Mouse (Mus musculus) right cerebral cortex, adult 2 months (tissue): ENCODE results near the gene Daam1.

Source experiments
- DNase-seq, 2 experiments: peaks; one replicate each; pipeline ENCODE4 v3.0.0; 2021 to 2022; ENCODE audit warnings: low spot score in 2 of 2

The Daam1 gene

DNA sequence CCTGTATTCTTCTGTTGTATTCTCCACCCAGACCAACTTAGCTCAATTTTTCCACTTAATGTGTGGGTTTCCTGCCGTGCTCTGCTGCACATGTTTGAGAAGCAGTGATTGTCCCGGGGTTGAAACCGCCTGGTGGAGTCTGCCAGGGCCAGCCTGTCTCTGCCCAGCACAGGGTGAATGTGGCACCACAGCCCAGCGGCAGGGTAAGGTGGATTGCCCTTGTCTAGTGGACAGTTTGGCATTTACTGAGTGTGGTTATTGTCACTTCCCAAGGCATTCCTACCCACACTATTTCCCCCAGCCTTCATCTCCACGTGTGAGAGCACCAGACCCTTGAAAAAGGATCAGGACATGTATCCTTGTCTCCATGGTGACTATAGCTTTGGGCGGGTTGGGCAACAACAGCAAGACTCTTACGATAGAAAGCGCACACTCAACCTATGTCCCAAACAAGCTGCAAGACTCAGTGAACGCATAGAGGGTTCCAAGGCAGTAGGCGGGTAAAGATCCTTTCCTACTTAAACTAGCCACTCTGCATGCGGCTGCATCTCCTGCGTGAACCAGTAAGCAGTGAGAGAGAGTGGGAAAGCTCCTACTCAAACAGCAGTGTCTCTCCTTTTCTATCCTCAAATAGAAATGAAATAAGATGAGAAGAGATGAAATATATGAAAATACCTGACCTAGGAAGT lies 139.2 kb downstream of the Daam1 start:
- DNase-seq, result no peak

DNA sequence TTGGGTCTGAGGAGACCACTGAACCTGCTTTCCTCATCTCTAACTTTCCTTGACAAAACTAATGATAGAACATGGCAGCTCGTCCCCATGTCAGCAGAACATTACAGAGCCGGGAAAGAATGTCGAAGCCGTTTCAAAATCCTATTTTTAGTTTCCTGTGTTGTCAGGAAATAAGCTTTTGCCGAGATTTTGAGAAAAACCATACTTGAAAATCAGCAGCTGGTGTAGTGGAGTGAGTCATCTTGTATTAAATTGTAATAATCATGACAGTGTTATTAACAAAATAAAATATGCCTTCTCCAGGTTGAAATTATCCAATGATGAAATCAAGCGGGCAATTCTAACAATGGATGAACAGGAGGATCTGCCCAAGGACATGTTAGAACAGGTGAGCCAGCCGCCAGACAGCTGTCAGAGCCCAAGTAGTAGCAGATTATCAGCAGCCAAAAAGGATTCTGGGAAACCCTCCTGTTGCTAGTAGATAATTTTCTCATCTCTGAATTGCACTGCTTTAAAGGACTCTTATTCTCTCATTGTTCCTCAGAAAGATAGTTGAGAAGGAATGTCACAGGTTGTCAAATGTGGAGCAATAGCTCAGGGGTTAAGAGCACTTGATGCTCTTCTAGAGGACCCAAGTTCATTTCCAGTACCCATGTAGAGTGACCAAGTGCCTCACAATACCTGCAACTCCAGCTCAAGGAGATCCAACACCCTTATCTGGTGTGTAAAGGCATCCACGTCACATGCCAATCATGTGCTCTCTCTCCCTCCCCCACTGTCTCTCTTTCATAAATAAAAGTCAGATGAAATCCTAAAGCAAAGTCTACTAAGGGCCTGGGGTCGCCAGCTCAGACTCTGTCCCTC lies 140.1 kb downstream of the Daam1 start:
- DNase-seq, result no peak

DNA sequence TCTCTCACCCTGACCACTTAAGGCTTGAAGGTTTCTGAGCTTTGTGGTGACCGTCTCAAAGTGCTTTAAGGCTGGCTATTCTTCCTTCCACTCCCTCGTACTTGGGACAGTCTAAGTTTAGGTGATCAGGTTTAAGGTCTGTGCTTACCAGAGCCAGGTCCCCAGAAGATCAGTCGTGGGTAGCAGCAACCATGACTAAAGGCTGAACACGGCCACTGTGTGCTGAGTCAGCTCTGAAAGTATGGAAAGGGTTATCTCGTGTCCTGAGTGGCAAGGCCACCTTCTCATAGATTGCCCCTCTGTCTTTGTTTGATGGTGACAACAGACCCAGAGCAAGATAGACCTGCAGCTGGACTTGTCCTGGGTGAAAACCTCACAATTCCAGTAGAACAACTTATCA lies 141.2 kb downstream of the Daam1 start:
- no peak for DNase-seq

DNA sequence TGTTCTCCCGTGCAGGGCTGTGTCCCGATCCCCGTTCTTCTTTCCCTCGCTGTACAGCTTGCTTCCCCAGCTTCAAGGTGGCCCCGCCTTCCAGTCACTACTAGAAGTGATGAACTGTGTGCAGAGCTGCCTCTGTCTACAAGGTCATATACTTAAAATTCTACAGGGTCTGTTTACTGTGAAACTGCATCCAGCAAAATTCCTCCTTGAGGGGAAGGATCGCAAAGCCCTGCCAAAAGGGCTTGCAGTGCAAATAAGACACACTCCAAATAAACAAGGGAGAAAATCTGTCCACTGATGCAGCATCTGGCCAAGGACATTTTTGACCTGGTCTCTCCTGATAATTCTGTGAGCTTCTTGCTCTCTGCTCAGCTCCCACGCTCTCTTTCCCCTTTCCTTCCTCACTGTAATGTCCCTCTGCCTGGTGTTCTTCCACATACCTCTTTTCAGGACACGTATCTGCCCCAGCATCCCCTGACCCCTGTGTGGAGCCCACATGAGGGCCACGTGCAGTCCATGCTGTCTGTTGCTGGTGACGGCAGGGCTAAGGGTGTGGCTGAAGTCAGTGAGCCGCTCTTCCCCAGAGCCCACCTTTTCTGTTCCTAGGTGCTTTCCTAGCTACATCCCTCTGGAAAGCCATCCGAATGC lies 141.9 kb downstream of the Daam1 start:
- no peak for DNase-seq

DNA sequence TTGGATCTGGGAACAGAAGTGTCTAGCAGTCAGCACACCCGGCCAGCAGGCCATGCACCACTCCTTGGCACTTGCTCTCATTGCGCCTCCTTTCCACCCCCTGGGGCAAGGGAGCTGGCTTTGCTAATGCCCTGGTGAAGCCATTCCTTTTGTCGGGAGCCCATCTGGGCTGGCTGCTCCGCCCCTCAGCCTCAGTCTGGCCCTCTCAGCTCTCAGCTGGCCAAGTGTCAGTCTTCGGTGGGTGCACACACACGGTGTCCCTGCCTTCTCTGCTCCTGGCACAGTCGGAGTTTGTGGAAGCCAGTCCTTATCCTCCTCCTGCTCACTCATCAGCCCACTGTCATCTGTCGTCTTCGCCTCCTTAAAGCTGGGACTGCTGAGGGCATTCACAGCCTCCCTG lies 142.7 kb downstream of the Daam1 start:
- DNase-seq, result no peak

DNA sequence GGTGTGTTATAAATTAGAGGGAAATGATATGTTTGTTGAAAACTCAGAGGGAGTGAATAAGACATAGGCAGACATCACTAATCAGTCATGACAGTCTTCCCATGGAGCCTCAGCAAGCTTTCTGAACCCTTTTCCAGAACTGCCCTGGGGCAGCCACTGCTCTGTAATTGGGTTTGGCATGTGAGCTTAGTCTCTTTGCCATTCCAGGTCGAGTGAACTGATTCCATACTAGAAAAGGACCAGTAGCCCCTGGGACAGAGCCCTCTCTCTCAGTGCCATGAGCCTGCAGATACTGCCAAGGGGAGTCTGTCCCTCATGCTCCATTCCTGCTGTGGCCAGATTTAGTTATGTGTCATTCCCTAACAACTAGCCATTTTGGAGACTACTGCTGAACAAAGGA lies 144.7 kb downstream of the Daam1 start:
- no peak for DNase-seq

DNA sequence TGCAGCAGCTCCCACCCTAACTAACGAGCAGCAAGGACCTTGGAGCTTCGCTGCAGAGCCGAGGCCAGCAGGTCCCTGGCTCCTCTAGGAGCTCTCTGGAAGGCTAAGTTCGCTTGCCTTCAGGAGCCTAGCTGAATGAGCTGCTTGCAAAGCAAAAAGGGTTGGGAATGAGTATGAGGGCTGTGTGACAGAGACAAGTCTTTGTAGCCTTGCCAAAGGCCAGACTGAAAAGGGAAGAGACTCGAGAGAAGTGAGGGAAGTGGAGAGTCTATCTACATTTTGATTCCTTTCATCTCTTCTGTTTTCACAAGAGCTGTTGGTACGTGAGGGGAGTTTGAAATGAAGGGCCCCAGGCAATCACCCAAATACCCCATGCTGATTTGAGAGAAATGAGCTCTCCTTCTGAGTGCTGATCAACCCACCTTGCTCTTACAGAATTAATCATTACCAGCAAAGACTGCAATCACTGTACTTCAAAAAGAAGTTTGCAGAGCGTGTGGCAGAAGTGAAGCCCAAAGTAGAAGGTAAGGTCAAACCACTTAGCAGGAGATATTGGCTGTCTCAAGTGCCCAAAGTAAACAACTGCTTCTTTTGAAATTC lies 145.6 kb downstream of the Daam1 start:
- peak in 1 of 2 experiments; percentile 42 for DNase-seq

DNA sequence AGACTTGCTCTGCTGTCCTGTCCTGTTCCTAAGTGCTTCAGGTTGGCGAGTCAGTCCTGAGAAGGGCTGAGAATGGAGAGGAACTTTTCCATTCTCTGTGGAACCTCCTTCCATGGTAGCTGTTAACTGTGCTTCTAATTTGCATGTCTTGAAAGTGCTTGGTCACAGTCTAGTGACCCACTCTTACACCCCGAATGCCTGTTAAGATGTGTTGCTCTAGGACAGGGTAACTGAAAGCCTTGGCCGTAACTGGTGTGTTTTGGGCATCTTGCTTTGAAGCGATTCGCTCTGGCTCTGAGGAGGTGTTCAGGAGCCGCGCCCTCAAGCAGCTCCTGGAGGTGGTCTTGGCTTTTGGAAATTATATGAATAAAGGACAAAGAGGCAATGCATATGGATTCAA lies 146.5 kb downstream of the Daam1 start:
- DNase-seq, result no peak

DNA sequence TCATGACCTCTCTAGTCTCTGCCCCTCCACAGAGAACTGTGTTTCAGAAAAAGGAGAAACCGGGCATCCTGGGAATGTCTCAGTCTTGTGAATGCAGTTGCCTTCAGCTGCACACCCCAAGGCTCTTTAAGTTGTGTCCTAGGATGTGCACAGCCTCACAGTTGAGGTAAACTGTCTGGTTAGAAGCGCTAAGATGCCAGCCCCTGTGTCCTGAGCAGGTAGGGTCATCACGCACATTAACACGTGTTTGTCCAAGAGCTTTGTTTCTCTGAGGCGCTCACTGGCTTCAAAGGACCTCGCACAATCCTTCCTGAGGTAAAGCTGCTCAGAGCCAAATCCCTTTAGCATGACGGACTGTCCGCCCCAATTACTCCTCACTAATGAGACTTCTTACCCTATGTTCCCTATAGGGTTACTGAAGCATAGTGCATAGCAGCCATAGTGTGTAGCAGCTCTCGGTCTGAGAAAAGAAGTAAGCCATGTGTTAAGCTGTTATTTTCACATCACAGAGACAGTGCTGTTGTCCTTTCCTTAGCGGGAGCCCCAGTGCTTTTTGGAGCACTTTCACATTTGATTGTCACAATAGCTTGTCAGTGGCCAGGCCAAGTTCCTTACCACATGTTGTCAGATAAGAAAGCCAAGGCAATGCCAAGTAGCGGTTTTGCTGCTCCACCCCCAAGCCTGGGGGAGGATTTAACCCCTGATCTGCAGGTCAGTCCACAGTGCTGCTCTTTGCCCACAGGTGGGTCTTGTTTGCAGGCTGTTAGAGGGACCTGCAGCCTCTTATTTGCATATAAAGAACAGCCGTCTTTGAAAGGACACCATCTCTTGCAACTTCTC lies 147.9 kb downstream of the Daam1 start:
- no peak for DNase-seq

DNA sequence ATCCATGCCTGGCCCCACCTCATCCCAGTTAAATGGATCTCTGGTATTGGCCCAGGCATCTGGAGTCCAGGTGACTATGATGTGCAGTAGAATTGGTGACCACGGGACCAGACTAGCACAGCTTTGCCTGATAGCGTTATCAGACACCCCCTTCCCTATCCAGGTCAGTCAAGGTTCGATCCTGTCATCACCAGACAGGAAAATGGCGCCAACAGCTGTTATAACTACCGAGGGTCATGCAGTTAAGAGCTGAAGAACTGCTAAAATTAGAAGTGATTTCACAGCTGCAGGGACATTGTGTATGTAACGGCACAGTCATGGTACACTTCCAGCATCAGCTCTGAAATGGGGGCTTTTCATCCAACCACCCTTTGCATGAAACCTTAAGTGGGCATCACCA lies 149.3 kb downstream of the Daam1 start:
- DNase-seq, result no peak

DNA sequence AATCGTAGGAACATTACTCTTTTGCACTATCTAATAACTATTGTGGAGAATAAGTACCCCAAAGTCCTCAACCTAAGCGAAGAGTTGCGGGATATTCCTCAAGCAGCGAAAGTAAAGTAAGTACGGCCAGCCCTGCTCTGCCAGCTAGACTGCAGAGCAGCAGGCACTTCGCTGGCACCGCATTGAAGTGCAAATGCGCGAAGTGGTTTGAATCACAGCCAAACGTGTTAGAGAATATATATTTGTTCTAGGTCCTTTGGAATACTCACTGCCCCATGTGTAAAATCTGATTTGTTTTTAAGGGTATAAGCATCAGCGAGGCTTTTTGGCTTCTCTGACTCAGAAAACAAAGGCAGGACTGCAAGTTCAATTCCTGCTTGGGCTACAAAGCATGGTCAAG lies 149.9 kb downstream of the Daam1 start:
- peak in 1 of 2 experiments; percentile 41 for DNase-seq

DNA sequence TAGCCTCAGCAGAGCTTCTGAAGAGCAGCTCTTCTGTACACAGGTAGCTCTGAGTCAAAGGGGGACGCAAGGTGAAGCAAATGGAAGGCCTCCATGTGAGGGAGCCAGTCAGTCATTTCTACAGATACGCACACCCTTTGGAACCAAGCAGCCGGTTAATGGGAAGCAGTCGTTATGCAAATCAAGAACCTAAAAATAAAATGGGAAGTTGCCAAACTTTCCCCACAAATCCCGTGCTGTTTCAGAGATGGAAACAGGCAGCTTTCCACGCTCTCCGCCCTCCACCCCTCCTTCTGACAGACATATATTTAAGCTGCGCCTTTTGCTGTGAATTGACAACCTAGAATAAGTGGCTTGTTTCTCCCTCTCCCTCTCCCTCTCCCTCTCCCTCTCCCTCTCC lies 150.4 kb downstream of the Daam1 start:
- DNase-seq, result peak; percentile 34 to 35

DNA sequence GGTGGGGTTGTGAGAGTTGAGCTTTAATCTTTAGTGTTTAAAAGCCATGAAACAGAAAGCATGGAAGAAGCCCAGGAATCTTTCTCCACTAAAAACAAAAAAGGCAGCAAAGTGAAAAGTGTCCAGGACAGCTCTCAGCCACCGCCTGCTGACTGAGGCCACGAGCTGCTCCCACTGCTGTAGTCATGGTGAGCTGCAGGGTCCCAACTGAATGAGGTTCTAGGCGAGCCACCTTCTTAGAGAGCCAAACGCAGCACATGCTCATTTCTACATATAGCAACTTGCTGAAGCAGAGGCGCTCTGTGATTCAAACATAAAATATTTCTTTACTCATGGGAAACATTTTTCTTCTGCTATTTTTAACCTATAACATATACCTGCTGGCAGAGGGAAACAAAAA lies 150.9 kb downstream of the Daam1 start:
- DNase-seq, result no peak

DNA sequence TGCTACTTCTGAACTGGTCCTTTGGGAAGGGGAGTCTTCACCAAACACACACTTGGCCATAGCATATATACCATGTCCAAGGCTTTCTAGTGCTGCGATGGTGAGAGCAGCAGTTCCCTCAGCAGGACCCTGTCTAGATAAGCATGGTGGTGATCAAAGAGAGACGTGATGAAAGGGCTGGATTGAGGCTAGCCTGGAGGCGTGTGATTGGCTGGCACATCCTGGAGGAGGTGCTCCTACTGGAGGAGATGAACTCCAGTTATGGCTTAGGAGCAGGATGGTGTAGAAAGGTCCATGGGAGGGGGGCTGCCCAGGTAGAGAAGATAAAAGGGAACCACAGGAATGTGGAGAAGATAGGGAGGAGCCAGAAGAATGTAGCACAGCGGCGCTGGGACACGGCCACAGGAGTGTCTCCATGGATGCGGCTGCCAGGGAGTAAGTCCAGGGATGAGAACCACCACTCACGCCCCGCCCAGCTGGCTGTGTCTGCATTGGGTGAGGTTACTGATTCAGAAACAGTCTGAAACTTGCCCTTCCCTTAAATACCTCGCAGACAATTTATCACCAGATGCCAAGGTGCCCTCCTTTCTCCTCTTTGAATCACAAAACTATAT lies 152.3 kb downstream of the Daam1 start:
- DNase-seq, result no peak

DNA sequence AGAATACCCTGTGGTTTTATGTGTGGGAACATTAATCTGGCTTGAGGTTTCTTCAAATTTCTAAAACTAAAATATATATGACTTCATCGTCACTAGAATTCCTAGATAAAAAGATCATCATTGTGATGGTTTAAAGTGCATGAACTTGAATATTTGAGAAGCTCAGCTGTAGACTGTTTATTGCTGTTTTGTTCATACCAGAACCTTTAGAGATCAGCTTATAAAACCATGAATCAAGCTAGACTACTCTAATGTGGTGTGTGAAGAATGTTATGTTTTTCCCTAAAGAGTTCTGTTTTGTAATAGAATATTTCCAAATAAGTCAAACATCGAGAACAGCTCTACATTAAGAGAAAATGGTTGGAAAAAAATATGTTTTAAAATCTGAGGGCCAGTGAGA lies 156.3 kb downstream of the Daam1 start:
- DNase-seq, result no peak

DNA sequence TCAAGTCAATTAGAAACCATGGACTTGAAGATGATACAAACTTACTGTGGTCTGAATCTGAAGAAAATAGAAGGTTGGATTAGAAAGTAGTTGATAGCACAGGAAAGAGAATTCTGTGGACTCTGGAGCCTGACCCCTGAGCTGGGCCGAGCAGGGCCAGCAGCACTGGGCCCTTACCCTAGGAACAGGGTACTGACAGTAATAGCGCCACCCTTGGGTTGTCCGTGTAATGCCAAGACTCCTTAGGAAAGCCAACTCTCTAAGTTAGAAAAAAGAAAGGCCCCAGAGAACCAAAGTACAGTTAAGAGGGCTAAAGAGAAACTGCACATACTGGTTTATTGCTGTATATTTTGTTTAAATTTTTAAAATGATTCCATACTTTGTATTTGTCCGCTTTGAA lies 157.0 kb downstream of the Daam1 start:
- no peak for DNase-seq

DNA sequence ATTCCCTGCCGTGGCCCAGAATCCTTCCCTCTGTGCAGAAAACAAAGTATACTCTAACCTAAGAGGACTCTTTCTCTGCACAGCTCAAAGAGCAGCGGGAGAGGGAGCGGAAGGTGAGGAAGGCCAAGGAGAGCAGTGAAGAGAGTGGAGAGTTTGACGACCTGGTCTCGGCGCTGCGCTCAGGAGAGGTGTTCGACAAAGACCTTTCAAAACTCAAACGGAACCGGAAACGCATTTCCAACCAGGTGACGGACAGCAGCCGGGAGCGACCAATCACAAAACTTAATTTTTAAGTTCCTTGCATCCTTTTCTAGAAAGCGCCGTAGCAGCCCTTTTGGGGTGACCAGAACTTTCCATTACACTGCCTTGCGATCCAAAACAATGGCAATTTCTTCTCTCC lies 158.7 kb downstream of the Daam1 start:
- no peak for DNase-seq

DNA sequence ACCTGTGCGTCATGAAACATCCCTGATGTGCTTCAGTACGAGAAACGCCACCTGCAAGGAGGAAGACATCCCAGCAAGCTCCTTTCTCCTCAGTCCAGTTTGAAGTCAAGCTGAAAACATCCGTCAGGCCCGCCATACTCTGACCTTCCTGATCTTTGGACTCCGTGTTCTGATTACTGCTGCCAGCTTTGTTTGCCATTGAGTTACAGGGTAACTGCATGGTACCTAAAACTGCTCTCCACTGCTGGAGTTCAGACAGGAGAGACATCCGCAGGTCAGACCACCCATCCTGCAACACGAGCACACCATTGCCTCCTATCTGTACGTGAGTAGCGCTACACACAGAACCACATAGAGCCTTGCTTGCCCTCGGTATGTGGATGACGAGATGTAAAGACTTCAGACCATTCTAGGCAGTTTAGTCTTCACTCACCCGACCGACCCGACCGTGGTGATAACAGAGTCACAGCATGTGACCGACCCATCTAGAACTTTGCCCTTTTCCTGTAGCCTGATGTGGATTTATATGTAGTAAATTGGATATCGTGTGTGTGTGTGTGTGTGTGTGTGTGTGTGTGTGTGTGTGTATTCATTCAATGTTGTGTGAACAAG lies 161.8 kb downstream of the Daam1 start:
- DNase-seq, result no peak

DNA sequence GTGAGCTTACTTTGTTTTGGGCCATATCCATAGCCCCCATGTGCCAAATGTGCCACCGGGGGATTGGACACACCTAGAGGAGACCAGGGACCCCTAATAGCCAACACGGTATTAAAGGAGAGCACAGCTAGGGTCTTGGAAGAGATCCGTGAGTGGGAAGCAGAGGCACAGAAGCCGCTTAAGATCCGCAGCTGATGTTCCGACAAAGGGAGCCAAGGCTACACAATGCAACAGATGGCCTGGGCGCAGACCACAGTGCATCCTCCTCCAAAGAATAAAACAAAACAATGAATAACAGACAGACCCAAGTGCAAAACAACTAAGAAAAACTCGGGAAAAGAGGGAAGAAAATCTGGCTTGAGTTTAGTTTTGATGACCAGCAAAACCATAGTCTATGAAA lies 165.0 kb downstream of the Daam1 start:
- DNase-seq, result no peak

DNA sequence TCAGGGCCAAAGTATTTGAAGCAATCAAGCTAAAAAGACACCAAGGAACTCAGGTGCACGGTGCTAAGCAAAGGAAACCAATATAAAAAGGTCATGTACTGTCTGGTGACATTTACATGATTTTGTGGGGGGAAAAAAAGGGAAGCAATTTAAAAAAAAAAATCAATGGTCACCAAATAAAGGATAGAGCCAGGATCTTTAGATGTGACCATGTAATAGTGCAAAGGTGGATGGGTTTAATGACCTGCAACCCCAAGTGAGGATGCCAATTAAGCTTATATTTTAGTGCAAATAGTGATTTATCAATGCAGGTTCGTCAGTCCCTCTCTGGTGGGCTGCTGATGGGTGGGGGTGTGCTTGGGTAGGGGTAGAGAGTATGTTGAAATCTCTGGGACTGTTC lies 166.0 kb downstream of the Daam1 start:
- DNase-seq, result no peak

DNA sequence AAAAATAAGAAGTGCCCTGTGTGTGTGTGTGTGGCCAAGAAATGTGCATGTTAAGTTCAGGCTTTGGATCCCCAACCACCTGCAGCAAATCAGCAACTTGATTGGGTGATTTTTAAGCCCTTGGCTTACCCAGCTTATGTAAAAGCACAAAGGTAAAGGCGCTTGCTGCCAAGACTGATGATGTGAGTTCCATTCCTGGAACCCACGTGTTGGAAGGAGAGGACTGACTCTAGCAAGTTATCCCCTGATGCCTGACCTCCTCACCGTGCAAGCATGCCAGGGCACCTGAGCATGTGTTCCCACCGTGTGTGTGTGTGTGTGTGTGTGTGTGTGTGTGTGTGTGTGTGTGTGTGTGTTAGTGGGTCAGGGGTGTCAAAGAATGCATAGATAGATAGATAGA lies 166.5 kb downstream of the Daam1 start:
- DNase-seq, result no peak
